Mouse (Mus musculus) heart, embryonic 12.5 days (tissue): ENCODE measurements at regions not wholly inside any gene's neighbourhood (a gene's known extent, or its start where the extent isn't known, plus 50 kb on each side); places are given as distances from the start of the nearest gene placed in this dataset.

Experiments used
- ATAC-seq: fragments of 200-750 bp; cut with Nextera tagmentation; 2 replicates; pipeline ENCODE4 v1.8.0; 2017; ENCODE audit warnings: moderate TSS enrichment, moderate library complexity; ENCODE audit not compliant: insufficient number of reproducible peaks, low FRiP score
- H3K27ac ChIP-seq: fragments of 300-500 bp; sonication (generic); 2 replicates; pipeline ENCODE4 v1.5.1; 2016; ENCODE audit warnings: mild to moderate bottlenecking, moderate library complexity; ENCODE audit not compliant: poor library complexity, severe bottlenecking
- H3K27me3 ChIP-seq: fragments of 300-500 bp; sonication (generic); replicated peaks from 2 replicates; pipeline ENCODE4 v1.6.1; 2016; ENCODE audit warnings: mild to moderate bottlenecking, moderate library complexity
- H3K36me3 ChIP-seq: fragments of 300-500 bp; sonication (generic); 2 replicates; pipeline ENCODE4 v1.6.1; 2016; ENCODE audit warnings: mild to moderate bottlenecking, moderate library complexity
- H3K4me1 ChIP-seq: fragments of 300-500 bp; sonication (generic); replicated peaks from 2 replicates; pipeline ENCODE4 v1.6.1; 2016; ENCODE audit warnings: mild to moderate bottlenecking
- H3K4me2 ChIP-seq: fragments of 300-500 bp; sonication (generic); 2 replicates; pipeline ENCODE4 v1.6.1; 2016; ENCODE audit warnings: mild to moderate bottlenecking, moderate library complexity
- H3K4me3 ChIP-seq: fragments of 300-500 bp; sonication (generic); 2 replicates; pipeline ENCODE4 v1.5.1; 2016; ENCODE audit warnings: mild to moderate bottlenecking
- H3K9ac ChIP-seq: fragments of 300-500 bp; sonication (generic); 2 replicates; pipeline ENCODE4 v1.6.1; 2016; ENCODE audit warnings: mild to moderate bottlenecking, moderate library complexity
- H3K9me3 ChIP-seq: fragments of 300-500 bp; sonication (generic); replicated peaks from 2 replicates; pipeline ENCODE4 v1.6.1; 2016; ENCODE audit warnings: mild to moderate bottlenecking, moderate library complexity
- WGBS: fragments of 180-500 bp; shearing (Covaris S2); methylation state at CpG from one replicate; pipeline ENCODE4 v1.1.7; 2016; 5-methylcytosine and 5-hydroxymethylcytosine counted together

GRCm38 (mm10) chr15:40223272-40223671, 89.1 kb downstream of the 9330182O14Rik start:
- Histone ChIP-seq H3K4me2 (no peak overlapping the region), H3K36me3 (no peaks in the 10 kb centered on the region), H3K4me1 (no peaks in the 10 kb centered on the region), H3K27ac (no peak overlapping the region), H3K27me3 (no peaks in the 10 kb centered on the region), H3K9me3 (peaks cover 8% of the 10 kb centered on the region), H3K9ac (no peak overlapping the region), H3K4me3 (no peak overlapping the region)
- no peak for ATAC-seq
- WGBS: 78% methylated on average over 3 of the region's 3 CpGs

GRCm38 (mm10) chr15:40241764-40242163, 107.6 kb downstream of the 9330182O14Rik start:
- H3K9me3 ChIP-seq: no peaks in the 10 kb centered on the region
- H3K4me2 ChIP-seq: no peak overlapping the region
- H3K4me1 ChIP-seq: no peaks in the 10 kb centered on the region
- 72% methylated on average over 4 of the region's 4 CpGs for WGBS
- H3K27ac ChIP-seq: no peak overlapping the region
- H3K4me3 ChIP-seq: no peak overlapping the region
- no peaks in the 10 kb centered on the region for H3K36me3 ChIP-seq
- no peaks in the 10 kb centered on the region for H3K27me3 ChIP-seq
- no peak for ATAC-seq
- no peak overlapping the region for H3K9ac ChIP-seq

GRCm38 (mm10) chr15:40248966-40249365, 114.8 kb downstream of the 9330182O14Rik start:
- 68% methylated on average over 4 of the region's 4 CpGs for WGBS
- no peak for ATAC-seq

GRCm38 (mm10) chr15:40259433-40259832, 125.3 kb downstream of the 9330182O14Rik start:
- no peak overlapping the region for H3K27ac ChIP-seq
- no peak overlapping the region for H3K9ac ChIP-seq
- no peaks in the 10 kb centered on the region for H3K27me3 ChIP-seq
- 66% methylated on average over 5 of the region's 5 CpGs for WGBS
- H3K9me3 ChIP-seq: no peaks in the 10 kb centered on the region
- no peaks in the 10 kb centered on the region for H3K36me3 ChIP-seq
- no peak overlapping the region for H3K4me3 ChIP-seq
- no peak for ATAC-seq
- H3K4me1 ChIP-seq: no peaks in the 10 kb centered on the region
- H3K4me2 ChIP-seq: no peak overlapping the region

More at GRCm38 (mm10) chr15:40248966-40249365, 114.8 kb downstream of the 9330182O14Rik start:
- no peaks in the 10 kb centered on the region for H3K4me1 ChIP-seq
- H3K27me3 ChIP-seq: no peaks in the 10 kb centered on the region
- H3K9ac ChIP-seq: no peak overlapping the region
- no peak overlapping the region for H3K27ac ChIP-seq
- H3K36me3 ChIP-seq: no peaks in the 10 kb centered on the region
- no peak overlapping the region for H3K4me3 ChIP-seq
- no peak overlapping the region for H3K4me2 ChIP-seq
- H3K9me3 ChIP-seq: no peaks in the 10 kb centered on the region

GRCm38 (mm10) chr15:40279021-40279420, 144.9 kb downstream of the 9330182O14Rik start:
- Histone ChIP-seq H3K4me2 (no peak overlapping the region), H3K9ac (no peak overlapping the region), H3K9me3 (no peaks in the 10 kb centered on the region), H3K27ac (no peak overlapping the region), H3K27me3 (no peaks in the 10 kb centered on the region), H3K4me1 (no peaks in the 10 kb centered on the region), H3K36me3 (no peaks in the 10 kb centered on the region), H3K4me3 (no peak overlapping the region)
- ATAC-seq: no peak
- WGBS: 79% methylated on average over 1 of the region's 1 CpGs

- H3K4me1 ChIP-seq: no peaks in the 10 kb centered on the region
- no peaks in the 10 kb centered on the region for H3K36me3 ChIP-seq
- H3K4me3 ChIP-seq: no peak overlapping the region
- no peak for ATAC-seq
- H3K4me2 ChIP-seq: no peak overlapping the region
- H3K9ac ChIP-seq: no peak overlapping the region
- no peak overlapping the region for H3K27ac ChIP-seq
- no peaks in the 10 kb centered on the region for H3K9me3 ChIP-seq
- no peaks in the 10 kb centered on the region for H3K27me3 ChIP-seq
These were observed 146.4 kb downstream of the 9330182O14Rik start for GRCm38 (mm10) chr15:40280551-40280950.

GRCm38 (mm10) chr15:40281078-40281720, 147.0 kb downstream of the 9330182O14Rik start:
- H3K27me3 ChIP-seq: no peaks in the 10 kb centered on the region
- no peaks in the 10 kb centered on the region for H3K4me1 ChIP-seq
- no peak overlapping the region for H3K27ac ChIP-seq
- H3K9ac ChIP-seq: no peak overlapping the region
- ATAC-seq: no peak
- WGBS: 71% methylated on average over 1 of the region's 1 CpGs
- H3K4me2 ChIP-seq: no peak overlapping the region
- no peaks in the 10 kb centered on the region for H3K9me3 ChIP-seq
- no peaks in the 10 kb centered on the region for H3K36me3 ChIP-seq
- H3K4me3 ChIP-seq: no peak overlapping the region

- Histone ChIP-seq H3K4me3 (no peak overlapping the region), H3K36me3 (no peaks in the 10 kb centered on the region), H3K4me1 (no peaks in the 10 kb centered on the region), H3K27ac (no peak overlapping the region), H3K9ac (no peak overlapping the region), H3K27me3 (no peaks in the 10 kb centered on the region), H3K4me2 (no peak overlapping the region), H3K9me3 (no peaks in the 10 kb centered on the region)
- ATAC-seq: no peak
- WGBS: 52% methylated on average over 1 of the region's 1 CpGs
These were observed 157.4 kb downstream of the 9330182O14Rik start for GRCm38 (mm10) chr15:40291602-40292001.

GRCm38 (mm10) chr15:40312226-40312625, 178.1 kb downstream of the 9330182O14Rik start:
- no peaks in the 10 kb centered on the region for H3K9me3 ChIP-seq
- H3K9ac ChIP-seq: no peak overlapping the region
- no peaks in the 10 kb centered on the region for H3K4me1 ChIP-seq
- whole genome bisulfite sequencing: 75% methylated on average over 2 of the region's 2 CpGs
- no peaks in the 10 kb centered on the region for H3K27me3 ChIP-seq
- no peak overlapping the region for H3K4me3 ChIP-seq
- ATAC-seq: no peak
- H3K36me3 ChIP-seq: no peaks in the 10 kb centered on the region
- H3K27ac ChIP-seq: no peak overlapping the region
- H3K4me2 ChIP-seq: no peak overlapping the region

- no peaks in the 10 kb centered on the region for H3K36me3 ChIP-seq
- no peak overlapping the region for H3K9ac ChIP-seq
- H3K27ac ChIP-seq: no peak overlapping the region
- H3K4me3 ChIP-seq: no peak overlapping the region
- no peaks in the 10 kb centered on the region for H3K27me3 ChIP-seq
- no peak overlapping the region for H3K4me2 ChIP-seq
- 62% methylated on average over 2 of the region's 2 CpGs for WGBS
- no peaks in the 10 kb centered on the region for H3K4me1 ChIP-seq
- ATAC-seq: no peak
- no peaks in the 10 kb centered on the region for H3K9me3 ChIP-seq
These were observed 205.6 kb downstream of the 9330182O14Rik start for GRCm38 (mm10) chr15:40339746-40340145.

GRCm38 (mm10) chr15:40340269-40340668, 206.1 kb downstream of the 9330182O14Rik start:
- Histone ChIP-seq H3K4me2 (no peak overlapping the region), H3K27me3 (no peaks in the 10 kb centered on the region), H3K27ac (no peak overlapping the region), H3K9ac (no peak overlapping the region), H3K4me1 (no peaks in the 10 kb centered on the region), H3K9me3 (no peaks in the 10 kb centered on the region), H3K4me3 (no peak overlapping the region), H3K36me3 (no peaks in the 10 kb centered on the region)
- ATAC-seq: no peak
- WGBS: 62% methylated on average over 1 of the region's 1 CpGs

GRCm38 (mm10) chr15:40351473-40351872, 217.3 kb downstream of the 9330182O14Rik start:
- Histone ChIP-seq H3K4me1 (0 out of 2 replicates have a peak, but pooled peaks cover 4% of the 10 kb centered on the region), H3K27me3 (no peaks in the 10 kb centered on the region), H3K4me2 (no peak overlapping the region), H3K9ac (no peak overlapping the region), H3K4me3 (no peak overlapping the region), H3K27ac (no peak overlapping the region), H3K9me3 (no peaks in the 10 kb centered on the region), H3K36me3 (no peaks in the 10 kb centered on the region)
- no peak for ATAC-seq
